Mouse (Mus musculus) granulocyte monocyte progenitor cell, adult 5-6 weeks (primary cell): ENCODE measurements around the gene Atg9b. TPM values are rescaled to one million over a fixed set of nuclear protein-coding genes. Genes with fewer than 3 reads are reported as not detected.

Experiments
- ATAC-seq: replicated peaks from 2 replicates; pipeline ENCODE4 v1.8.0; 2016; ENCODE audit warnings: mild to moderate bottlenecking, moderate TSS enrichment, inconsistent platforms; ENCODE audit not compliant: poor library complexity, severe bottlenecking
- total RNA-seq, 2 experiments: library from RNA; stranded (forward) in 1 of 2; stranded (reverse) in 1 of 2; fragments of 200-712, 200-1000 nt in 1 of 2; fragments of >200 nt in 1 of 2; fragmentation: Nextera tagmentation in 1 of 2; gene quantifications; 2 replicates each; pipeline ENCODE4 v1.2.3; 2014 to 2017

The Atg9b gene
- total RNA-seq, 2 experiments from 2014 or later, result 4.0 to 5.3 TPM

GRCm38 (mm10) chr5:24351701-24352171, 40.2 kb downstream of the Atg9b start:
- ATAC-seq, result peak; percentile 61

GRCm38 (mm10) chr5:24351278-24351677, 40.7 kb downstream of the Atg9b start, which contains the start of gene Kcnh2:
Gene Kcnh2 (minus strand): TSS chr5:24351604.
- no peak for ATAC-seq

GRCm38 (mm10) chr5:24350531-24351250, 41.3 kb downstream of the Atg9b start:
- no peak for ATAC-seq

- ATAC-seq, result no peak
Measured at GRCm38 (mm10) chr5:24350073-24350472, 41.9 kb downstream of the Atg9b start.

- ATAC-seq, result peak; percentile 13; the same call in 1 of the 2 replicates
Measured at GRCm38 (mm10) chr5:24348546-24348945, 43.4 kb downstream of the Atg9b start.

- ATAC-seq, result peak; percentile 78
Measured at GRCm38 (mm10) chr5:24348128-24348527, 43.8 kb downstream of the Atg9b start.

GRCm38 (mm10) chr5:24347186-24347875, 44.6 kb downstream of the Atg9b start:
- ATAC-seq, result no peak

GRCm38 (mm10) chr5:24346313-24346712, 45.6 kb downstream of the Atg9b start:
- ATAC-seq, result no peak

GRCm38 (mm10) chr5:24344477-24345051, 47.4 kb downstream of the Atg9b start:
- no peak for ATAC-seq

- ATAC-seq, result no peak
Measured at GRCm38 (mm10) chr5:24343977-24344436, 47.9 kb downstream of the Atg9b start.

GRCm38 (mm10) chr5:24343379-24343778, 48.6 kb downstream of the Atg9b start:
- ATAC-seq, result no peak

- no peak for ATAC-seq
Measured at GRCm38 (mm10) chr5:24342966-24343365, 49.0 kb downstream of the Atg9b start.

- no peak for ATAC-seq
Measured at GRCm38 (mm10) chr5:24342205-24342963, 49.6 kb downstream of the Atg9b start.

GRCm38 (mm10) chr5:24337821-24338220, 54.1 kb downstream of the Atg9b start:
- peak; percentile 21 for ATAC-seq

GRCm38 (mm10) chr5:24337366-24337765, 54.6 kb downstream of the Atg9b start:
- ATAC-seq, result no peak; the same call in 1 of the 2 replicates

GRCm38 (mm10) chr5:24335888-24336511, 55.9 kb downstream of the Atg9b start:
- peak; percentile 65 for ATAC-seq

- ATAC-seq, result no peak
Measured at GRCm38 (mm10) chr5:24334749-24335148, 57.2 kb downstream of the Atg9b start.
